Mouse (Mus musculus) heart, adult 2 months (tissue): ENCODE measurements around the gene Sox12.

Source experiments
- CTCF ChIP-seq: fragments of 200-600 bp; IDR thresholded peaks from 2 replicates; pipeline ENCODE4 v1.8.1; 2022; ENCODE audit warnings: antibody characterized with exemption, mild to moderate bottlenecking, moderate library complexity
- EP300 ChIP-seq: fragments of 200-500 bp; IDR thresholded peaks from 2 replicates; pipeline ENCODE4 v1.6.1; 2011; ENCODE audit warnings: low read depth, low read length, control low read depth; ENCODE audit not compliant: insufficient read depth
- POLR2A ChIP-seq: fragments of 200-500 bp; IDR thresholded peaks from 2 replicates; pipeline ENCODE4 v1.6.1; 2011; ENCODE audit warnings: mild to moderate bottlenecking, low read depth, low read length, control low read depth; ENCODE audit not compliant: insufficient read depth

GRCm38 (mm10) chr2:152446642-152447041, 48.8 kb upstream of the Sox12 start:
- TF ChIP-seq CTCF (no peak), POLR2A (no peak), EP300 (no peak)
